Mouse (Mus musculus) colon, adult 2 months (tissue): Measurements from ENCODE around the gene Herc1. TPM values are rescaled to one million over a fixed set of nuclear protein-coding genes. Genes with fewer than 3 reads are reported as not detected.

ENCODE experiments used
- polyA plus RNA-seq: library from polyadenylated mRNA; depleted of rRNA; stranded (reverse); fragments of >200 nt; gene quantifications from 2 replicates; pipeline ENCODE4 v1.2.3, GENCODE M21; 2012; rRNA removed

Gene Herc1
- 8.7 and 9.3 TPM in 2 replicates for polyA plus RNA-seq

GRCm38 (mm10) chr9:66349860-66350787, at the start of gene Herc1:
Herc1 (plus strand) TSS chr9:66350450.

GRCm38 (mm10) chr9:66514256-66514770, 164.1 kb downstream of the Herc1 start, which contains the start of gene Fbxl22:
Fbxl22 (minus strand) TSS chr9:66514593.

Other genes with a start within 250 kb of the Herc1 start
- 56.8 and 61.2 TPM in 2 replicates for gene Snx1, start 223.9 kb upstream of the Herc1 start, polyA plus RNA-seq
- gene Ciao2a, start 223.8 kb upstream of the Herc1 start, polyA plus RNA-seq: 10.3 and 12.2 TPM in 2 replicates
- 16.4 and 20.5 TPM in 2 replicates for gene Dapk2, start 192.2 kb upstream of the Herc1 start, polyA plus RNA-seq
- 31.4 and 49.4 TPM in 2 replicates for gene Fbxl22, start 164.1 kb downstream of the Herc1 start, polyA plus RNA-seq
- 22.7 and 23.8 TPM in 2 replicates for gene Usp3, start 242.7 kb downstream of the Herc1 start, polyA plus RNA-seq